Mouse (Mus musculus) forebrain, embryonic 16.5 days (tissue): ENCODE results near the gene Ttpal. TPM values are rescaled to one million over a fixed set of nuclear protein-coding genes. Genes with fewer than 3 reads are reported as not detected.

Experiments used
- ATAC-seq: fragments of 200-750 bp; cut with Nextera tagmentation; 2 replicates; pipeline ENCODE4 v1.8.0; 2017; ENCODE audit warnings: mild to moderate bottlenecking, moderate library complexity
- H3K27ac ChIP-seq: fragments of 300-500 bp; sonication (generic); 2 replicates; pipeline ENCODE4 v1.5.1; 2014; ENCODE audit warnings: low read length, control low read depth
- H3K27me3 ChIP-seq: fragments of 300-500 bp; sonication (generic); replicated peaks from 2 replicates; pipeline ENCODE4 v1.6.1; 2014; ENCODE audit warnings: low read length; ENCODE audit not compliant: control insufficient read depth, insufficient read depth
- H3K36me3 ChIP-seq: fragments of 300-500 bp; sonication (generic); 2 replicates; pipeline ENCODE4 v1.6.1; 2014; ENCODE audit not compliant: control insufficient read depth, insufficient read depth
- H3K4me1 ChIP-seq: fragments of 300-500 bp; sonication (generic); replicated peaks from 2 replicates; pipeline ENCODE4 v1.6.1; 2014; ENCODE audit warnings: low read length; ENCODE audit not compliant: control insufficient read depth, insufficient read depth
- H3K4me2 ChIP-seq: fragments of 300-500 bp; sonication (generic); 2 replicates; pipeline ENCODE4 v1.6.1; 2014; ENCODE audit warnings: mild to moderate bottlenecking, low read length, control low read depth
- H3K4me3 ChIP-seq: fragments of 300-500 bp; sonication (generic); replicated peaks from 2 replicates; pipeline ENCODE4 v1.5.1; 2014; ENCODE audit warnings: mild to moderate bottlenecking, low read length, control low read depth
- H3K9ac ChIP-seq: fragments of 300-500 bp; sonication (generic); replicated peaks from 2 replicates; pipeline ENCODE4 v1.6.1; 2014; ENCODE audit warnings: low read depth, low read length, control low read depth
- H3K9me3 ChIP-seq: fragments of 300-500 bp; sonication (generic); 2 replicates; pipeline ENCODE4 v1.6.1; 2016; ENCODE audit warnings: low read length; ENCODE audit not compliant: control insufficient read depth
- whole genome bisulfite sequencing: fragments of 180-500 bp; shearing (Covaris S2); extraction: QIAGEN DNeasy Blood & Tissue Kit; methylation state at CpG from one replicate; pipeline ENCODE4 v1.1.7; 2014; 5-methylcytosine and 5-hydroxymethylcytosine counted together
- polyA plus RNA-seq: library from polyadenylated mRNA; unstranded; fragments of >200 nt; fragmentation: Nextera tagmentation; extraction: Ambion mirVana; gene quantifications from 2 replicates; pipeline ENCODE4 v1.2.1, GENCODE M21; 2015

Ttpal gene
- polyA plus RNA-seq, 1 experiment from 2014 or later = 44.1 TPM

DNA sequence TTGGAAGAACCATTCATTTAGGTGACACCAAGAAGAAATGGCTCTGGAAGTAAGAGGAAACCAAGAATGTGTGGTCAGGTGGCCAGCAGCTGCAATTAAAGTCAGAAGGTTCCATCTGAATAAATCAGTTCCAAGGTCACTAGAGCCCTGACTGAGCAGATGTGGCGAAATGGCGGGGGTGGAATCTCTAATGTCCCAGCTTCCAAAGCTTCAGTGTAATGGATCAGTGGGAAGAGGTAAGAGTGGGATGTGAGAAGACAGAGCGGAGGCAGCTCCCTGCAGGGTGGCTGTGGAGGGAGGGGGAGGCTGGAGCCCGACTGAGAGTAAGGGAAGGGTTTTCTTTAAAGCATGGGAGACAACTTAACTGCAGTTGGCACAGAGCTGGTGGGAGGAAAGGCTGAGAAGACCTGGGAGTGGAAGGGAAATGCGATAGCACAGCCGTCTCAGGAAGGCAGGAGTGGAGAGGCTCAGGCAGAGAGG lies 59.3 kb downstream of the Ttpal start:
- H3K9me3 ChIP-seq = no peaks in the 10 kb centered on the region
- WGBS = 69% methylated on average over 6 of the region's 6 CpGs
- peaks cover 8% of the 10 kb centered on the region for H3K4me1 ChIP-seq
- H3K27me3 ChIP-seq = no peaks in the 10 kb centered on the region
- ATAC-seq = no peak
- H3K9ac ChIP-seq = no peak overlapping the region
- H3K27ac ChIP-seq = no peak overlapping the region
- H3K4me2 ChIP-seq = no peak overlapping the region
- H3K36me3 ChIP-seq = no peaks in the 10 kb centered on the region
- no peak overlapping the region for H3K4me3 ChIP-seq

DNA sequence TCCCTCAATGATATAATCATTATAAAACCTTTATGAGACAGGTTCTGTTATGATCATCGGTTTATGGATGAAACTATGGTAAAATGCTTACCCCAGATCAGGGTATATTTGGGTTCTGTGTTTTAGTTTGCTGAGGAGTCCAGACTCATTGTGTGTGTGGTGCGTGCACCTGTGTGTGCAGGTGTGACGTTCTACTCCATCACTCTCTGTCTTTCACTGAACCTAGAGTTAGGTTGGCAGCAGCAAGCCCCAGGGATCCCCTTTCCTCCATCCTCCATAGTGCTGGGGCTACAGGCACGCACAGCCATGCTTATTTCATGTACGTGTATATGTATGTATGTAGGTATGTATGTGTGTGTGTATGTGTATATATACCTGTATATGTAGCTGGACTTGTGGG lies 60.0 kb downstream of the Ttpal start:
- 92% methylated on average over 5 of the region's 5 CpGs for WGBS
- no peaks in the 10 kb centered on the region for H3K36me3 ChIP-seq
- H3K27ac ChIP-seq = no peak overlapping the region
- H3K9ac ChIP-seq = no peak overlapping the region
- no peak overlapping the region for H3K4me3 ChIP-seq
- no peaks in the 10 kb centered on the region for H3K9me3 ChIP-seq
- H3K4me1 ChIP-seq = peaks cover 8% of the 10 kb centered on the region
- no peak for ATAC-seq
- no peak overlapping the region for H3K4me2 ChIP-seq
- H3K27me3 ChIP-seq = no peaks in the 10 kb centered on the region

DNA sequence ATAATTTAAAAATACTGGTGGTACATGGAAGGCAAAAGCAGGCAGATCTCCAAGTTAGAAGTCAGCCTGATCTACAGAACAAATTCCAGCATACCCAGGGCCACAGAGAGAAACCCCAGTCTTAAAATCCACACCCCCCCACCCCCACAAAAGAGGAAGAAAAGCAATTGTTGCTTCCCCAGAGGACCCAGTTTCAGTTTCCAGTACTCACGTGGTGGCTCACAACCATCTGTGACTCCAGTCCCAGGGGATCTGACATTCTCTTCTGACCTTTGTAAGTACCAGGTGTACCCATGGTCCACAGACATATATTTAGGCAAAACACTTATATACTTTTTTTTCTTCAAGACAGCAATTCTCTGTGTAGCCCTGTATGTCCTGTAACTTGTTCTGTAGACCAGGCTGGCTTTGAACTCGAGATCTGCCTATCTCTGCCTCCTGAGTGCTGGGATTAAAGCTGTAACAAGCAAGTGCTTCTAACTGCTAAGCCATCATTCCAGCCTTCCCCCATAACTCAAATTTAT lies 60.6 kb downstream of the Ttpal start:
- H3K9me3 ChIP-seq = no peaks in the 10 kb centered on the region
- peaks cover 8% of the 10 kb centered on the region for H3K4me1 ChIP-seq
- no peaks in the 10 kb centered on the region for H3K36me3 ChIP-seq
- H3K4me2 ChIP-seq = no peak overlapping the region
- no peaks in the 10 kb centered on the region for H3K27me3 ChIP-seq
- no peak overlapping the region for H3K4me3 ChIP-seq
- H3K27ac ChIP-seq = no peak overlapping the region
- WGBS = 77% methylated on average over 2 of the region's 2 CpGs
- H3K9ac ChIP-seq = no peak overlapping the region
- no peak for ATAC-seq

DNA sequence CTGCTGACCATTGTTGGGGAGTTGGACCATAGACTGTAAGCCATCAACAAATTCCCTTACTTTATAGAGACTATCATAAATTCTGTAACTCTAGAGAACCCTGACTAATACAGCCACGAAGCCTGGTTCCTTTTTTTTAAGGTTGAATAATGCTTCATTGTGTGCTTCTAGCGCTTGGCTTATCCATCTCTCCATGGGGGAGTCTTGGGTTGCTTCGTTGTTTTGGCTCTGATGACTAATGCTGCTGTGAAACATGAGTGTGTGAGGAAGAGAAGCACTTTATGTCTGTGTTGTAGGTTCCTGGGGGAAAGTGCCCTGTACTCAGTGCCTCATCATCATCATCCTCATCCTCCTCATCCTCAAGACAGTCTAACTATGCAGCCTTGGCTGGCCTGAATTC lies 61.8 kb downstream of the Ttpal start:
- WGBS = 60% methylated on average over 3 of the region's 3 CpGs
- no peaks in the 10 kb centered on the region for H3K36me3 ChIP-seq

DNA sequence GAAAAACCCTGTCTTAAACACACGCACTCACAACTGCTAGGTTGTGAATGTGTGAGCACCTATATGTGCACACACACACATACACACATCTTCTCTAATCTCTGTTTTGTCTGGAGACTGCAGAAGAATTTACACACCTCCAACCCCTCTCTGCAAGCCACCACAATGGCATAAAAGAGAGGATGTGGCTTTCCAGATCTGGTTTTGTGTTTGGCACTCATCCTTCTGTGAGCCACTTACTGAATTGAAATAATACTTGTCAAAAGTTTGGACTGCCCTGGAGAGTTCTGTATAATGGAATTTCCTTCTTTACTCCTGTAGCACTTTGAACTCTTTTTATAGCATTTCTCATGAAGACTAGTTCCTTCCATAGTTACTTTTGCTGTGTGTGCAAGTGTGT lies 64.9 kb downstream of the Ttpal start:
- H3K36me3 ChIP-seq = no peaks in the 10 kb centered on the region
- no peaks in the 10 kb centered on the region for H3K4me1 ChIP-seq
- no peak overlapping the region for H3K27ac ChIP-seq
- no peak overlapping the region for H3K9ac ChIP-seq
- no peaks in the 10 kb centered on the region for H3K9me3 ChIP-seq
- no peak overlapping the region for H3K4me3 ChIP-seq
- no peak overlapping the region for H3K4me2 ChIP-seq
- no peaks in the 10 kb centered on the region for H3K27me3 ChIP-seq
- 100% methylated on average over 1 of the region's 1 CpGs for WGBS
- ATAC-seq = no peak

More for the DNA sequence above, 61.8 kb downstream of the Ttpal start:
- Histone ChIP-seq H3K4me2 (no peak overlapping the region), H3K4me3 (no peak overlapping the region), H3K9me3 (no peaks in the 10 kb centered on the region), H3K4me1 (peaks cover 7% of the 10 kb centered on the region), H3K27me3 (no peaks in the 10 kb centered on the region), H3K9ac (no peak overlapping the region), H3K27ac (no peak overlapping the region)
- no peak for ATAC-seq

Other genes with a start within 250 kb of the Ttpal start
- gene Jph2, start 204.3 kb upstream of the Ttpal start, polyA plus RNA-seq = 0.20 and 0.28 TPM in 2 replicates
- gene Oser1, start 177.6 kb upstream of the Ttpal start, polyA plus RNA-seq = 77.3 and 77.4 TPM in 2 replicates
- gene Gdap1l1, start 163.8 kb upstream of the Ttpal start, polyA plus RNA-seq = 103 and 124 TPM in 2 replicates
- 13.0 and 15.4 TPM in 2 replicates for gene Fitm2, start 129.7 kb upstream of the Ttpal start, polyA plus RNA-seq
- not detected in 2 replicates for gene R3hdml, start 110.0 kb upstream of the Ttpal start, polyA plus RNA-seq
- gene Hnf4a, start 95.5 kb upstream of the Ttpal start, polyA plus RNA-seq = 0.08 TPM in 1 of 2 replicates, not detected in the other
- gene Serinc3, start 42.8 kb downstream of the Ttpal start, polyA plus RNA-seq = 31.4 and 34.3 TPM in 2 replicates
- 153 and 159 TPM in 2 replicates for gene Pkig, start 56.1 kb downstream of the Ttpal start, polyA plus RNA-seq
- gene Ada, start 147.9 kb downstream of the Ttpal start, polyA plus RNA-seq = 4.5 and 5.2 TPM in 2 replicates
- gene Ccn5, start 218.5 kb downstream of the Ttpal start, polyA plus RNA-seq = 0.15 and 0.27 TPM in 2 replicates